ENCODE assay signal across 17 mouse cellular contexts in genomic region chr7:80053147-80053546, GRCm38 (mm10). TPM values are rescaled to one million over a fixed set of nuclear protein-coding genes. Genes with fewer than 3 reads are reported as not detected.
DNase-seq lines count a peak whose midpoint lies in the region; ATAC-seq and TF ChIP-seq lines count a peak whose summit lies in the region.
"Had no signal": no experiment of that assay in that cellular context is flagged by ENCODE, and none has a peak within 500 bp of the region (broad histone marks: within the 10 kb centered on the region; RNA-seq: fewer than 3 reads in every experiment).

No protein-coding gene starts in this region.

- H3K4me3 ChIP-seq in cerebellum, adult 2 months (replicated peaks; ENCODE audit: insufficient read depth, low read depth, low read length): no peak overlapping the region
- H3K4me3 ChIP-seq in kidney, embryonic 14.5 days (ENCODE audit: low read length): no peak overlapping the region
- peak overlapping the region; percentile 68 for H3K4me3 ChIP-seq in megakaryocyte, embryonic 14.5 days (replicated peaks)
- H3K4me3 ChIP-seq in hindbrain, embryonic 10.5 days: no peak overlapping the region
- H3K4me3 ChIP-seq: embryonic facial prominence, embryonic 12.5 days; limb, embryonic 15.5 days; midbrain, embryonic 12.5 days; myocyte had no signal

- peaks cover 14% of the 10 kb centered on the region for H3K4me1 ChIP-seq in cerebellum, adult 2 months (ENCODE audit: control insufficient read depth, insufficient read depth, low read length)
- peaks cover 56% of the 10 kb centered on the region for H3K4me1 ChIP-seq in kidney, embryonic 14.5 days (ENCODE audit: control insufficient read depth, insufficient read depth, low read length)
- H3K4me1 ChIP-seq in megakaryocyte, embryonic 14.5 days: peaks cover 80% of the 10 kb centered on the region
- H3K4me1 ChIP-seq in hindbrain, embryonic 10.5 days (replicated peaks): peaks cover 70% of the 10 kb centered on the region

- H3K9ac ChIP-seq in kidney, embryonic 14.5 days (ENCODE audit: low read depth, low read length): no peak overlapping the region
- H3K9ac ChIP-seq: embryonic facial prominence, embryonic 12.5 days; limb, embryonic 15.5 days; midbrain, embryonic 12.5 days had no signal

- TF ChIP-seq CTCF in cerebellum, adult 2 months (IDR thresholded peaks at IDR 0.05; ENCODE audit: borderline replicate concordance, insufficient read depth, low read depth, low read length): no peak

- H3K4me2 ChIP-seq in kidney, embryonic 14.5 days (replicated peaks; ENCODE audit: low read depth, low read length): no peak overlapping the region
- H3K4me2 ChIP-seq: embryonic facial prominence, embryonic 12.5 days; limb, embryonic 15.5 days; midbrain, embryonic 12.5 days had no signal

- TF ChIP-seq POLR2A in cerebellum, adult 2 months (IDR thresholded peaks at IDR 0.05; ENCODE audit: borderline replicate concordance, insufficient read depth, low read length): no peak

- DNase-seq in cerebellum, adult 11-12 months: peak; percentile 6
- DNase-seq in cerebellum, adult 2 months: no peak
- peak; percentile 67 to 70 for DNase-seq in kidney, adult 8-10 months
- no peak for DNase-seq in hindbrain, embryonic 10.5 days (ENCODE audit: low spot score)
- no peak for DNase-seq in c-Kit-positive CD71-positive TER-119-positive erythroid progenitor cells, embryonic 14.5 days (ENCODE audit: low spot score)
- DNase-seq: adrenal gland, adult 8-10 months; cerebellum, adult 8-10 months; lung, postnatal 14 days; thymus, postnatal 4 days had no signal

- no peaks in the 10 kb centered on the region; the same call in 1 of the 2 replicates for H3K36me3 ChIP-seq in kidney, embryonic 14.5 days (ENCODE audit: control insufficient read depth, insufficient read depth, low read length)
- H3K36me3 ChIP-seq in megakaryocyte, embryonic 14.5 days (replicated peaks; ENCODE audit: low read length): peaks cover 30% of the 10 kb centered on the region
- peaks cover 21% of the 10 kb centered on the region for H3K36me3 ChIP-seq in hindbrain, embryonic 10.5 days
- H3K36me3 ChIP-seq: limb, embryonic 15.5 days had no signal

- H3K27ac ChIP-seq in cerebellum, adult 2 months (ENCODE audit: insufficient read depth, low read length): no peak overlapping the region
- H3K27ac ChIP-seq in kidney, embryonic 14.5 days (ENCODE audit: low read depth, low read length): no peak overlapping the region
- H3K27ac ChIP-seq in hindbrain, embryonic 10.5 days: no peak overlapping the region
- H3K27ac ChIP-seq: embryonic facial prominence, embryonic 12.5 days; midbrain, embryonic 12.5 days had no signal

- H3K9me3 ChIP-seq in kidney, embryonic 14.5 days (ENCODE audit: control insufficient read depth, low read length): no peaks in the 10 kb centered on the region
- H3K9me3 ChIP-seq in megakaryocyte, embryonic 14.5 days: no peaks in the 10 kb centered on the region
- H3K9me3 ChIP-seq in hindbrain, embryonic 10.5 days: no peaks in the 10 kb centered on the region
- H3K9me3 ChIP-seq: embryonic facial prominence, embryonic 12.5 days; limb, embryonic 15.5 days; midbrain, embryonic 12.5 days had no signal

- 95% methylated on average over 9 of the region's 9 CpGs for WGBS in cerebellum, adult 2 months
- 93% methylated on average over 9 of the region's 9 CpGs for WGBS in kidney, embryonic 14.5 days
- 94% methylated on average over 9 of the region's 9 CpGs for WGBS in hindbrain, embryonic 10.5 days

- no peaks in the 10 kb centered on the region for H3K27me3 ChIP-seq in cerebellum, adult 2 months (ENCODE audit: control insufficient read depth, insufficient read depth, low read length)
- no peaks in the 10 kb centered on the region for H3K27me3 ChIP-seq in kidney, embryonic 14.5 days (ENCODE audit: control insufficient read depth, insufficient read depth, low read length)
- no peaks in the 10 kb centered on the region for H3K27me3 ChIP-seq in megakaryocyte, embryonic 14.5 days (replicated peaks)
- no peaks in the 10 kb centered on the region for H3K27me3 ChIP-seq in hindbrain, embryonic 10.5 days (ENCODE audit: insufficient read depth, poor library complexity, severe bottlenecking)
- H3K27me3 ChIP-seq: embryonic facial prominence, embryonic 12.5 days; limb, embryonic 15.5 days; midbrain, embryonic 12.5 days had no signal

- ATAC-seq in kidney, embryonic 14.5 days (ENCODE audit: low FRiP score, low TSS enrichment): no peak
- ATAC-seq in megakaryocyte, adult 5-6 weeks (ENCODE audit: poor library complexity, severe bottlenecking): no peak
- ATAC-seq: forebrain, embryonic 16.5 days had no signal

RNA-seq across cellular contexts. Expression of gene Zfp710, which starts 28.5 kb away (rescaled TPM):
- 10.9 and 11.0 TPM in 2 replicates for polyA plus RNA-seq in cerebellum, adult 2 months (2012; rRNA removed)
- 23.6 and 25.7 TPM in 2 replicates for polyA plus RNA-seq in kidney, embryonic 14.5 days (2014; fragmentation: Nextera tagmentation; extraction: Ambion mirVana)
- 55.0 and 142 TPM in 2 replicates for polyA plus RNA-seq in megakaryocyte, embryonic 14.5 days (2012; ENCODE audit: insufficient read depth, low replicate concordance)
- 59.1 and 66.2 TPM in 2 replicates for total RNA-seq in megakaryocyte, adult 5-6 weeks (2015)
- total RNA-seq in megakaryocyte, adult 5-6 weeks (2017): 73.8 and 90.1 TPM in 2 replicates
- 37.5 and 39.3 TPM in 2 replicates for polyA plus RNA-seq in hindbrain, embryonic 10.5 days (2016; fragmentation: Nextera tagmentation; extraction: Ambion mirVana)

Comparison
In these comparisons a context has a peak if more than half of its experiments do, and no peak if none do; other contexts are left out.
1. DNase-seq: peak in cerebellum, adult 11-12 months (single experiment) and kidney, adult 8-10 months (2 of 2); none in cerebellum, adult 2 months (0 of 2), hindbrain, embryonic 10.5 days (single experiment) and c-Kit-positive CD71-positive TER-119-positive erythroid progenitor cells, embryonic 14.5 days (single experiment).